Mouse (Mus musculus) liver, adult 2 months (tissue): ENCODE measurements around the gene Nmrk1.

ENCODE experiments used
- CTCF ChIP-seq: fragments of 200-500 bp; IDR thresholded peaks from 2 replicates; pipeline ENCODE4 v1.5.1; 2011; ENCODE audit warnings: low read depth, low read length, control low read depth
- POLR2A ChIP-seq: fragments of 200-500 bp; IDR thresholded peaks from 2 replicates; pipeline ENCODE4 v1.6.1; 2011; ENCODE audit warnings: low read length, control low read depth; ENCODE audit not compliant: insufficient read depth; ENCODE audit errors: extremely low read depth

- no peak for TF ChIP-seq CTCF
- no peak for TF ChIP-seq POLR2A
Measured at GRCm38 (mm10) chr19:18598265-18598926, 33.4 kb upstream of the Nmrk1 start.
